Mouse (Mus musculus): Measurements from ENCODE around the gene Itgb6. TPM values are rescaled to one million over a fixed set of nuclear protein-coding genes. Genes with fewer than 3 reads are reported as not detected.

Itgb6 gene
- total and polyA plus RNA-seq, 3 experiments, result not detected

DNA sequence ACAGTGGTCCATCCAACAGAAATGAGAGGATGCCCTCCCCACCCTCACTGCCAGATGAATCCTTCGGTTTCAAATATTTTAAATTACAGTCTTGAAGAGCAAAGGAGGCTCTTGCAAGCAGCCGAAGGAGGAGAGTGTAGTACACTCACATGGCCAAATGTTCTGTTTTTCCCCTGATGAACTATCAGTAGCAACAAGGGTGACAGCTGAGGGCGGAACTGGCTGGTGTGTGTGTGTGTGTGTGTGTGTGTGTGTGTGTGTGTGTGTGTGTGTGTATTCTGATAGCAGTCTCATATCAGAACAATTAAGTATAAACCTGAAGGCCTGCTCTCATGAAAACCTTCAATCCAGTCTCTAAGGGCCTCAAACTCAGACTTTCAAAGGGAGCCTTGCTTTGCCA lies 22.9 kb downstream of the Itgb6 start:
- Histone ChIP-seq H3K4me1 (ENCODE audit: control insufficient read depth in 1 of 2, insufficient read depth in 2 of 2) (peaks cover 4 to 13% of the 10 kb centered on the region in 2 experiments; a peak in 3 of 4 replicates), H3K36me3 (replicated peaks in 1 of 2; ENCODE audit: control insufficient read depth in 1 of 2, insufficient read depth in 1 of 2, low read length in 1 of 2) (no peaks in the 10 kb centered on the region), H3K27ac (ENCODE audit: insufficient read depth, low read depth) (no peak overlapping the region), H3K79me2 (replicated peaks; ENCODE audit: control insufficient read depth, extremely low read depth, insufficient read depth, poor library complexity, severe bottlenecking) (no peaks in the 10 kb centered on the region), H3K9me3 (replicated peaks; ENCODE audit: low read length) (no peaks in the 10 kb centered on the region), H3K9ac (ENCODE audit: insufficient read depth, low read depth) (no peak overlapping the region), H3K27me3 (replicated peaks) (no peaks in the 10 kb centered on the region), H3K4me2 (ENCODE audit: insufficient read depth, low read depth, poor library complexity, severe bottlenecking) (no peak overlapping the region), H3K4me3 (replicated peaks in 1 of 3; ENCODE audit: low read depth in 2 of 3, low read length in 2 of 3, poor library complexity in 1 of 3) (no peak overlapping the region)
- TF ChIP-seq RCOR1 (conservative IDR thresholded peaks at IDR 0.05; ENCODE audit: low read depth, low read length) (no peak), POLR2AphosphoS2 (IDR thresholded peaks at IDR 0.05; ENCODE audit: low read depth, low read length) (no peak), MAFK (IDR thresholded peaks at IDR 0.05; ENCODE audit: insufficient replicate concordance, low read length) (no peak), HCFC1 (IDR thresholded peaks at IDR 0.05; ENCODE audit: low read depth, low read length) (no peak), ZMIZ1 (IDR thresholded peaks at IDR 0.05; ENCODE audit: low read depth, low read length) (no peak), SIN3A (IDR thresholded peaks at IDR 0.05; ENCODE audit: low read length) (no peak), UBTF (IDR thresholded peaks at IDR 0.05; ENCODE audit: low read depth, low read length) (no peak), MXI1 (IDR thresholded peaks at IDR 0.05; ENCODE audit: low read depth, low read length) (no peak), MYC (IDR thresholded peaks at IDR 0.05; ENCODE audit: low read depth, low read length) (no peak), MAZ (IDR thresholded peaks at IDR 0.05; ENCODE audit: low read depth, low read length) (no peak), ZNF384 (IDR thresholded peaks at IDR 0.05; ENCODE audit: low read depth, low read length) (no peak), KAT2A (IDR thresholded peaks at IDR 0.05; ENCODE audit: insufficient replicate concordance, low read length) (no peak), ZKSCAN1 (IDR thresholded peaks at IDR 0.05; ENCODE audit: borderline replicate concordance, low read depth, low read length) (no peak), USF2 (conservative IDR thresholded peaks at IDR 0.05; ENCODE audit: low read depth, low read length) (no peak), TCF12 (IDR thresholded peaks at IDR 0.05; ENCODE audit: low read depth, low read length) (no peak), SMC3 (IDR thresholded peaks at IDR 0.05; ENCODE audit: low read depth, low read length) (no peak), TBP (conservative IDR thresholded peaks at IDR 0.05; ENCODE audit: low read depth, low read length) (no peak), CHD1 (IDR thresholded peaks at IDR 0.05; ENCODE audit: low read depth, low read length) (no peak), NELFE (IDR thresholded peaks at IDR 0.05; ENCODE audit: low read depth, low read length) (no peak), MAX (IDR thresholded peaks at IDR 0.05; ENCODE audit: low read length) (no peak)
- dilution Hi-C loops (cut with MboI; ENCODE audit: extremely low pct_ligation_motif_present, extremely low pct_unique_long_range_greater_than_20kb, low sequenced_read_pairs) (no loop called here), in situ Hi-C loops (cut with MboI; ENCODE audit: low pct_ligation_motif_present, low pct_unique_long_range_greater_than_20kb, low sequenced_read_pairs) (no loop called here)
- no peak for DNase-seq (ENCODE audit: extremely low read depth)

DNA sequence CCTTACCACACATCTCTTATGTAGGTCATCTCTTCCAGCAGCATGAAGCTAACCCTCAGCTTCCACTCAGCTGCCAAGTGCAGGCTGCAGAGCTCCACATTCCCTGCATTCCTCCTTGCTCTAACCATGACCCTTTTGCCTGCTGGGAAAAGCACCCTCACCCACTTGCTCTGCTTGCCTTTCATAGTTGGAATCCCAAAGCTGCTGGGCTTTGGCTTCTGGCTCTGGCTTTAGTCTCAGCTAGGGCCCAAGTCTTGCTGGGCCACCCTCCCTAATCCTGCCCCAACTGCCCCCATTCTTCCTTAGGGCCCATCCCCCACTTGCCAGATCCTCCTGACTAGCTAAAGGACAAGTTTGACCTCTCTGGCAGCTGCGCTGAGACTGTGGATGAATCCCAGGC lies 24.3 kb downstream of the Itgb6 start:
- Histone ChIP-seq H3K9ac (ENCODE audit: insufficient read depth, low read depth) (no peak overlapping the region), H3K4me1 (ENCODE audit: control insufficient read depth in 1 of 2, insufficient read depth in 2 of 2) (peaks cover 6 to 17% of the 10 kb centered on the region in 2 experiments; a peak in 3 of 4 replicates)

More for the DNA sequence above, 24.3 kb downstream of the Itgb6 start:
- H3K27me3 ChIP-seq (replicated peaks), result no peaks in the 10 kb centered on the region
- in situ Hi-C loops (cut with MboI; ENCODE audit: low pct_ligation_motif_present, low pct_unique_long_range_greater_than_20kb, low sequenced_read_pairs), result no loop called here
- no peaks in the 10 kb centered on the region for H3K79me2 ChIP-seq (replicated peaks; ENCODE audit: control insufficient read depth, extremely low read depth, insufficient read depth, poor library complexity, severe bottlenecking)
- dilution Hi-C loops (cut with MboI; ENCODE audit: extremely low pct_ligation_motif_present, extremely low pct_unique_long_range_greater_than_20kb, low sequenced_read_pairs), result no loop called here
- no peak overlapping the region for H3K27ac ChIP-seq (ENCODE audit: insufficient read depth, low read depth)
- no peak for DNase-seq (ENCODE audit: extremely low read depth)
- H3K4me3 ChIP-seq (replicated peaks in 1 of 3; ENCODE audit: low read depth in 2 of 3, low read length in 2 of 3, poor library complexity in 1 of 3), result no peak overlapping the region
- TF ChIP-seq CHD1 (IDR thresholded peaks at IDR 0.05; ENCODE audit: low read depth, low read length), result no peak
- no peak for TF ChIP-seq MAZ (IDR thresholded peaks at IDR 0.05; ENCODE audit: low read depth, low read length)
- no peak for TF ChIP-seq ZC3H11A (IDR thresholded peaks at IDR 0.05; ENCODE audit: low read depth, low read length)
- no peak for TF ChIP-seq ETS1 (conservative IDR thresholded peaks at IDR 0.05; ENCODE audit: low read depth, low read length)
- no peak for TF ChIP-seq USF1 (IDR thresholded peaks at IDR 0.05; ENCODE audit: low read depth, low read length)
- no peak for TF ChIP-seq CHD2 (IDR thresholded peaks at IDR 0.05; ENCODE audit: low read length)
- no peak for TF ChIP-seq IRF4 (IDR thresholded peaks at IDR 0.05; ENCODE audit: low read depth, low read length)
- no peak for TF ChIP-seq GABPA (IDR thresholded peaks at IDR 0.05; ENCODE audit: insufficient replicate concordance, low read depth, low read length)
- no peak for TF ChIP-seq KAT2A (IDR thresholded peaks at IDR 0.05; ENCODE audit: insufficient replicate concordance, low read length)
- TF ChIP-seq RAD21 (IDR thresholded peaks at IDR 0.05; ENCODE audit: low read depth, low read length), result no peak
- no peak for TF ChIP-seq ELF1 (IDR thresholded peaks at IDR 0.05; ENCODE audit: low read depth, low read length)
- TF ChIP-seq MAX (IDR thresholded peaks at IDR 0.05; ENCODE audit: low read length), result no peak
- TF ChIP-seq USF2 (conservative IDR thresholded peaks at IDR 0.05; ENCODE audit: low read depth, low read length), result no peak
- no peak for TF ChIP-seq ZMIZ1 (IDR thresholded peaks at IDR 0.05; ENCODE audit: low read depth, low read length)
- TF ChIP-seq NRF1 (IDR thresholded peaks at IDR 0.05; ENCODE audit: low read depth, low read length), result no peak
- H3K9me3 ChIP-seq (replicated peaks; ENCODE audit: low read length), result no peaks in the 10 kb centered on the region
- no peaks in the 10 kb centered on the region for H3K36me3 ChIP-seq (replicated peaks in 1 of 2; ENCODE audit: control insufficient read depth in 1 of 2, insufficient read depth in 1 of 2, low read length in 1 of 2)
- no peak overlapping the region for H3K4me2 ChIP-seq (ENCODE audit: insufficient read depth, low read depth, poor library complexity, severe bottlenecking)

All from CH12.LX (cell line).